Mouse (Mus musculus): ENCODE measurements around the gene Prss27. TPM values are rescaled to one million over a fixed set of nuclear protein-coding genes. Genes with fewer than 3 reads are reported as not detected.
"Not testable (repeated sequence)": the region's sequence is repeated elsewhere in the genome, so short reads cannot be mapped to it uniquely, and the experiment has no call there.

Prss27 gene
- polyA plus RNA-seq, 1 experiment from 2014 or later: 0.37 TPM

DNA sequence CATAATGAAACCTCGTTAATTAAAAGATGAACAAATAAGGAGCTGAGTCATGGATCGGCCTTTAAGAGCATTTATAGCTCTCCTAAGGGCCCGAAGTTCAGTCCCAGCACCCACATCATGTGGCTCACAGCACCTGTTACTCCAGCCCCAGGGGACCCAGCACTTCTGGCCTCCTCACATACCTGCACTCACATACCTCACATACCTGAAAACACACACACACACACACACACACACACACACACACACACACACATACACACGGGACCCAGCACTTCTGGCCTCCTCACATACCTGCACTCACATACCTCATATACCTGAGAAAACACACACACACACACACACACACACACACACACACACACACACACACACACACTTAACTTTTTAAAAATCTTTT, 48.5 kb downstream of the Prss27 start:
- not testable (repeated sequence) for H3K4me3 ChIP-seq (ENCODE audit: low read length); H3K27ac ChIP-seq (ENCODE audit: low read length); ATAC-seq (ENCODE audit: low FRiP score, low TSS enrichment); H3K9ac ChIP-seq (replicated peaks; ENCODE audit: low read length); H3K27me3 ChIP-seq (ENCODE audit: insufficient read depth, low read length); H3K9me3 ChIP-seq (ENCODE audit: low read length); H3K4me1 ChIP-seq (ENCODE audit: insufficient read depth, low read length); H3K4me2 ChIP-seq (replicated peaks; ENCODE audit: low read depth, low read length)
- 76% methylated on average over 4 of the region's 4 CpGs for WGBS
- peaks cover 42% of the 10 kb centered on the region for H3K36me3 ChIP-seq (ENCODE audit: insufficient read depth, low read length)

DNA sequence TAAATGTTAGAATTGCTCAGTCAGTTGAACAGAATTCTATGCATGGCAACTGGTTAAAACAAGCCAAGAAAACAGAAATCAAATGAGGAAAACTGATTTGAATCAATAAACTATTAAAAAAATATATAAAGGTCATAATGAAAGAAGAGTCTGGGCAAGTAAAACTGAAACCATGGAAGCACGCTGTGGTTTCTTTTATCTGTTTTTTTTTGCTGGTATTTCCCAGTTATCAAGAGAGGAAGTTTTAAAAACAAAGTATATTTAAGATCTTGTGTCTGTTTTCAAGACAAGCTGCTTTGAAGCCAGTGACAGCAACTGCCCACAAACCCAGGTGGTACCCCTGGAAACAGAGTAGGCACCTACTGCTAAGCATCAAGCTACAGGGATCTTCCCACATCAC, 52.6 kb downstream of the Prss27 start:
- Histone ChIP-seq H3K4me3 (ENCODE audit: low read length) (no peak overlapping the region), H3K9ac (replicated peaks; ENCODE audit: low read length) (no peak overlapping the region), H3K27me3 (ENCODE audit: insufficient read depth, low read length) (no peaks in the 10 kb centered on the region), H3K9me3 (ENCODE audit: low read length) (no peaks in the 10 kb centered on the region), H3K36me3 (ENCODE audit: insufficient read depth, low read length) (peaks cover 56% of the 10 kb centered on the region), H3K27ac (ENCODE audit: low read length) (no peak overlapping the region), H3K4me2 (replicated peaks; ENCODE audit: low read depth, low read length) (no peak overlapping the region), H3K4me1 (ENCODE audit: insufficient read depth, low read length) (no peaks in the 10 kb centered on the region)
- ATAC-seq (ENCODE audit: low FRiP score, low TSS enrichment): no peak
- WGBS: 100% methylated on average over 1 of the region's 1 CpGs

Small RNA genes within 50 kb of the gene (microRNA-seq; reads per million reads assigned to microRNA genes)
- gene Gm27700: not detected

Other genes starting within 250 kb of the Prss27 start
- gene Srrm2, start 247.6 kb upstream of the Prss27 start, polyA plus RNA-seq (2015; fragmentation: Nextera tagmentation; extraction: Ambion mirVana): 411 and 514 TPM in 2 replicates
- gene Elob, start 209.0 kb upstream of the Prss27 start, polyA plus RNA-seq (2015; fragmentation: Nextera tagmentation; extraction: Ambion mirVana): 954 and 966 TPM in 2 replicates
- gene Prss33, start 202.1 kb upstream of the Prss27 start, polyA plus RNA-seq (2015; fragmentation: Nextera tagmentation; extraction: Ambion mirVana): not detected in 2 replicates
- not detected in 2 replicates for gene Prss32, start 194.3 kb upstream of the Prss27 start, polyA plus RNA-seq (2015; fragmentation: Nextera tagmentation; extraction: Ambion mirVana)
- gene Prss41, start 194.0 kb upstream of the Prss27 start, polyA plus RNA-seq (2015; fragmentation: Nextera tagmentation; extraction: Ambion mirVana): 3.5 and 4.1 TPM in 2 replicates
- gene Prss21, start 170.1 kb upstream of the Prss27 start, polyA plus RNA-seq (2015; fragmentation: Nextera tagmentation; extraction: Ambion mirVana): not detected in 2 replicates
- not detected in 2 replicates for gene Dcpp1, start 157.3 kb upstream of the Prss27 start, polyA plus RNA-seq (2015; fragmentation: Nextera tagmentation; extraction: Ambion mirVana)
- gene Dcpp2, start 157.3 kb upstream of the Prss27 start, polyA plus RNA-seq (2015; fragmentation: Nextera tagmentation; extraction: Ambion mirVana): not detected in 2 replicates
- gene Dcpp3, start 120.7 kb upstream of the Prss27 start, polyA plus RNA-seq (2015; fragmentation: Nextera tagmentation; extraction: Ambion mirVana): not detected in 2 replicates
- gene Sbp, start 96.5 kb upstream of the Prss27 start, polyA plus RNA-seq (2015; fragmentation: Nextera tagmentation; extraction: Ambion mirVana): not detected in 2 replicates
- not detected in 2 replicates for gene Sbpl, start 82.9 kb upstream of the Prss27 start, polyA plus RNA-seq (2015; fragmentation: Nextera tagmentation; extraction: Ambion mirVana)
- 0.14 and 0.23 TPM in 2 replicates for gene Prss30, start 57.6 kb upstream of the Prss27 start, polyA plus RNA-seq (2015; fragmentation: Nextera tagmentation; extraction: Ambion mirVana)
- gene Prss22, start 40.0 kb upstream of the Prss27 start, polyA plus RNA-seq (2015; fragmentation: Nextera tagmentation; extraction: Ambion mirVana): 0.39 and 0.82 TPM in 2 replicates
- gene Kctd5, start 35.3 kb downstream of the Prss27 start, polyA plus RNA-seq (2015; fragmentation: Nextera tagmentation; extraction: Ambion mirVana): 63.3 and 68.0 TPM in 2 replicates
- gene Pdpk1, start 112.8 kb downstream of the Prss27 start, polyA plus RNA-seq (2015; fragmentation: Nextera tagmentation; extraction: Ambion mirVana): 34.9 and 37.6 TPM in 2 replicates
- 42.1 and 45.6 TPM in 2 replicates for gene Amdhd2, start 125.6 kb downstream of the Prss27 start, polyA plus RNA-seq (2015; fragmentation: Nextera tagmentation; extraction: Ambion mirVana)
- 695 and 701 TPM in 2 replicates for gene Atp6v0c, start 131.6 kb downstream of the Prss27 start, polyA plus RNA-seq (2015; fragmentation: Nextera tagmentation; extraction: Ambion mirVana)
- 5.6 and 6.2 TPM in 2 replicates for gene Tbc1d24, start 167.4 kb downstream of the Prss27 start, polyA plus RNA-seq (2015; fragmentation: Nextera tagmentation; extraction: Ambion mirVana)
- 4.3 and 4.8 TPM in 2 replicates for gene Ntn3, start 171.4 kb downstream of the Prss27 start, polyA plus RNA-seq (2015; fragmentation: Nextera tagmentation; extraction: Ambion mirVana)
- gene Tedc2, start 182.7 kb downstream of the Prss27 start, polyA plus RNA-seq (2015; fragmentation: Nextera tagmentation; extraction: Ambion mirVana): 12.2 and 13.4 TPM in 2 replicates
- 69.2 and 73.5 TPM in 2 replicates for gene Ccnf, start 213.3 kb downstream of the Prss27 start, polyA plus RNA-seq (2015; fragmentation: Nextera tagmentation; extraction: Ambion mirVana)

Measured in kidney, embryonic 16.5 days (tissue).